8 mouse cellular contexts compared by ENCODE assay signal in the genomic region with DNA sequence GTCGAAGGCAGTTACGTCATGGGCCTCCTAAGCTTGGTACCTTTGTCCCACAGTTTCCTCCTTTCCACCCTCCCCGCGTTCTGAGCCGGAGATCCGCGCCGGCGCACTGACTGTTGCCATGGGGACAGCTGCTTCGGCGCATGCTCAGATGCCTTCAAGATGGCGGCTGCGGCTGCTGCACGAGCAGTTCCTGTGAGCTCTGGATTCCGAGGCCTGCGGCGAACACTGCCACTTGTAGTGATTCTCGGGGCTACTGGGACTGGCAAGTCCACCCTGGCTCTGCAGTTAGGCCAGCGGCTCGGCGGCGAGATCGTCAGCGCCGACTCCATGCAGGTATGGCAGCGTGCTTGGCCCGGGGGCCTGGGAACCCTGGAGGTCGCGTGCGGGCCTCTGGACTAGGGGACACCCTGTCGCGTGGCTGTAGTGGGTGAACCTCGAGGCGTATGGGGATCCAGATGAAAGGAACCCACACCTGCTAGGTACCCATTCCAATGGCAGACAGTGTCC. TPM values are rescaled to one million over a fixed set of nuclear protein-coding genes. Genes with fewer than 3 reads are reported as not detected.
DNase-seq lines count a peak whose midpoint lies in the region; ATAC-seq and TF ChIP-seq lines count a peak whose summit lies in the region.

Trit1 (plus strand) TSS at position 147 of the 507 bp plus-strand sequence.

- H3K36me3 ChIP-seq in G1E (replicated peaks), result peaks cover 30% of the 10 kb centered on the region
- H3K36me3 ChIP-seq in forebrain, embryonic 16.5 days (ENCODE audit: control insufficient read depth, insufficient read depth), result 0 out of 2 replicates have a peak, but pooled peaks cover 2% of the 10 kb centered on the region
- no peaks in the 10 kb centered on the region for H3K36me3 ChIP-seq in lung, embryonic 15.5 days

- WGBS in forebrain, embryonic 16.5 days, result under 1% methylated on average over 34 of the region's 34 CpGs
- under 1% methylated on average over 34 of the region's 34 CpGs for WGBS in lung, embryonic 15.5 days

- peaks cover 30% of the 10 kb centered on the region for H3K4me1 ChIP-seq in G1E (ENCODE audit: insufficient read depth, low read depth, low read length)
- H3K4me1 ChIP-seq in forebrain, embryonic 16.5 days (replicated peaks; ENCODE audit: control insufficient read depth, insufficient read depth, low read length), result peaks cover 57% of the 10 kb centered on the region
- peaks cover 24% of the 10 kb centered on the region for H3K4me1 ChIP-seq in lung, embryonic 15.5 days

- no peak for TF ChIP-seq CTCF in G1E (IDR thresholded peaks at IDR 0.05; ENCODE audit: low read depth, low read length)

- no peaks in the 10 kb centered on the region for H3K9me3 ChIP-seq in G1E (replicated peaks)
- no peaks in the 10 kb centered on the region for H3K9me3 ChIP-seq in forebrain, embryonic 16.5 days (ENCODE audit: control insufficient read depth, low read length)
- H3K9me3 ChIP-seq in lung, embryonic 15.5 days, result no peaks in the 10 kb centered on the region

- peak; percentile 82 for DNase-seq in G1E (ENCODE audit: low spot score)
- peak; percentile 95 to 96 for DNase-seq in cerebellum, adult 18-20 months
- peak; percentile 95 for DNase-seq in heart, postnatal 36 days
- peak; percentile 92 to 93 for DNase-seq in layer of hippocampus, adult 8-10 months (ENCODE audit: low spot score in 2 of 2)
- peak; percentile 89 for DNase-seq in ovary, adult 18-20 months (ENCODE audit: low spot score)
- DNase-seq in thymus, postnatal 0 days (ENCODE audit: low spot score), result peak; percentile 97

- H3K27ac ChIP-seq in forebrain, embryonic 16.5 days (ENCODE audit: low read length), result peak within 1 kb of the TSS; percentile 94
- peak within 1 kb of the TSS; percentile 83 for H3K27ac ChIP-seq in lung, embryonic 15.5 days

- H3K4me3 ChIP-seq in G1E (ENCODE audit: low read depth, low read length), result peak within 1 kb of the TSS; percentile 86
- H3K4me3 ChIP-seq in forebrain, embryonic 16.5 days (replicated peaks; ENCODE audit: low read length), result peak within 1 kb of the TSS; percentile 87
- peak within 1 kb of the TSS; percentile 76 for H3K4me3 ChIP-seq in lung, embryonic 15.5 days

- ATAC-seq in G1E (ENCODE audit: extremely low read depth, insufficient number of reproducible peaks, low FRiP score, poor library complexity, severe bottlenecking), result peak; percentile 88
- ATAC-seq in forebrain, embryonic 16.5 days, result peak; percentile 90
- peak; percentile 93 for ATAC-seq in lung, embryonic 15.5 days (ENCODE audit: borderline replicate concordance, extremely low read depth, low FRiP score, low TSS enrichment)

- H3K9ac ChIP-seq in forebrain, embryonic 16.5 days (replicated peaks; ENCODE audit: low read depth, low read length), result peak within 1 kb of the TSS; percentile 90
- H3K9ac ChIP-seq in lung, embryonic 15.5 days, result peak within 1 kb of the TSS; percentile 90

- intact Hi-C loops in heart, postnatal 36 days (cut with DNase I), result no loop called here

- H3K4me2 ChIP-seq in forebrain, embryonic 16.5 days (ENCODE audit: low read length), result peak within 1 kb of the TSS; percentile 89
- H3K4me2 ChIP-seq in lung, embryonic 15.5 days, result peak within 1 kb of the TSS; percentile 67

- no peaks in the 10 kb centered on the region; the same call in 1 of the 2 replicates for H3K27me3 ChIP-seq in G1E (ENCODE audit: insufficient read depth, low read length)
- H3K27me3 ChIP-seq in forebrain, embryonic 16.5 days (replicated peaks; ENCODE audit: control insufficient read depth, insufficient read depth, low read length), result no peaks in the 10 kb centered on the region
- H3K27me3 ChIP-seq in lung, embryonic 15.5 days, result no peaks in the 10 kb centered on the region

RNA-seq across cellular contexts. Expression of gene Trit1, which starts in this region (rescaled TPM):
- total RNA-seq in G1E (2014; fragmentation: Nextera tagmentation), result 23.6 and 24.4 TPM in 2 replicates
- 24.4 and 26.4 TPM in 2 replicates for total RNA-seq in G1E (2017)
- polyA plus RNA-seq in G1E (2012), result 2.8 and 3.2 TPM in 2 replicates
- 34.1 and 35.7 TPM in 2 replicates for polyA plus RNA-seq in forebrain, embryonic 16.5 days (2015; fragmentation: Nextera tagmentation; extraction: Ambion mirVana)
- total RNA-seq in heart, postnatal 36 days (2021), result 1 to 10 TPM; 6.0 to 7.3 TPM
- total RNA-seq in layer of hippocampus, adult 8-10 months (2022), result 10 to 100 TPM; 24.4 to 27.4 (median 26.6) TPM
- polyA plus RNA-seq in lung, embryonic 15.5 days (2015; fragmentation: Nextera tagmentation; extraction: Ambion mirVana), result 15.9 and 19.2 TPM in 2 replicates
- polyA plus RNA-seq in thymus, postnatal 0 days (2015; fragmentation: Nextera tagmentation; extraction: Ambion mirVana), result 16.4 and 18.6 TPM in 2 replicates

Comparison
In these comparisons a context has a peak if more than half of its experiments do, and no peak if none do; other contexts are left out.
1. Peak in every context shown above with its lines: DNase-seq, ATAC-seq, H3K4me3 ChIP-seq and H3K27ac ChIP-seq.